ENCODE assay signal across 12 mouse cellular contexts in genomic region chr12:76435084-76435483, GRCm38 (mm10). TPM values are rescaled to one million over a fixed set of nuclear protein-coding genes. Genes with fewer than 3 reads are reported as not detected.
DNase-seq lines count a peak whose midpoint lies in the region; ATAC-seq and TF ChIP-seq lines count a peak whose summit lies in the region.
"Had no signal": no experiment of that assay in that cellular context is flagged by ENCODE, and none has a peak within 500 bp of the region (broad histone marks: within the 10 kb centered on the region; RNA-seq: fewer than 3 reads in every experiment).

No protein-coding gene starts in this region.

- H3K27me3 ChIP-seq in embryonic facial prominence, embryonic 12.5 days, result peaks cover 9% of the 10 kb centered on the region; the same call in 1 of the 2 replicates
- H3K27me3 ChIP-seq in intestine, embryonic 15.5 days (replicated peaks), result no peaks in the 10 kb centered on the region
- no peaks in the 10 kb centered on the region; the same call in 1 of the 2 replicates for H3K27me3 ChIP-seq in midbrain, postnatal 0 days (ENCODE audit: insufficient read depth, low read length)

- peak overlapping the region; percentile 31; the same call in 1 of the 2 replicates for H3K9ac ChIP-seq in embryonic facial prominence, embryonic 12.5 days
- peak overlapping the region; percentile 14; the same call in 1 of the 2 replicates for H3K9ac ChIP-seq in intestine, embryonic 15.5 days
- no peak overlapping the region for H3K9ac ChIP-seq in midbrain, postnatal 0 days (replicated peaks; ENCODE audit: low read length, poor library complexity, severe bottlenecking)

- peak overlapping the region; percentile 57 for H3K4me2 ChIP-seq in embryonic facial prominence, embryonic 12.5 days (replicated peaks)
- peak overlapping the region; percentile 70 for H3K4me2 ChIP-seq in intestine, embryonic 15.5 days (replicated peaks)
- H3K4me2 ChIP-seq in midbrain, postnatal 0 days (ENCODE audit: low read depth, low read length, poor library complexity, severe bottlenecking), result peak overlapping the region; percentile 39

- no peak for ATAC-seq in embryonic facial prominence, embryonic 12.5 days (ENCODE audit: insufficient number of reproducible peaks, insufficient read depth, low FRiP score, low TSS enrichment)
- ATAC-seq in intestine, embryonic 15.5 days, result peak; percentile 62
- ATAC-seq in midbrain, postnatal 0 days (ENCODE audit: low FRiP score), result no peak

- H3K4me3 ChIP-seq in embryonic facial prominence, embryonic 12.5 days, result peak overlapping the region; percentile 35
- H3K4me3 ChIP-seq in intestine, embryonic 15.5 days (replicated peaks), result peak overlapping the region; percentile 30
- peak overlapping the region; percentile 21; the same call in 1 of the 2 replicates for H3K4me3 ChIP-seq in midbrain, postnatal 0 days (ENCODE audit: low read depth, low read length)

- no peaks in the 10 kb centered on the region for H3K4me1 ChIP-seq in embryonic facial prominence, embryonic 12.5 days
- H3K4me1 ChIP-seq in intestine, embryonic 15.5 days (replicated peaks), result 0 out of 2 replicates have a peak, but pooled peaks cover 5% of the 10 kb centered on the region
- H3K4me1 ChIP-seq in midbrain, postnatal 0 days (ENCODE audit: insufficient read depth, low read length), result 0 out of 2 replicates have a peak, but pooled peaks cover 3% of the 10 kb centered on the region

- WGBS in embryonic facial prominence, embryonic 12.5 days, result 2% methylated on average over 17 of the region's 17 CpGs
- WGBS in intestine, embryonic 15.5 days, result 3% methylated on average over 17 of the region's 17 CpGs
- 1% methylated on average over 16 of the region's 17 CpGs for WGBS in midbrain, postnatal 0 days

- no peak overlapping the region for H3K27ac ChIP-seq in embryonic facial prominence, embryonic 12.5 days
- no peak overlapping the region for H3K27ac ChIP-seq in intestine, embryonic 15.5 days
- H3K27ac ChIP-seq in midbrain, postnatal 0 days (ENCODE audit: low read depth, low read length), result no peak overlapping the region

- no peaks in the 10 kb centered on the region for H3K9me3 ChIP-seq in embryonic facial prominence, embryonic 12.5 days
- no peaks in the 10 kb centered on the region for H3K9me3 ChIP-seq in intestine, embryonic 15.5 days
- no peaks in the 10 kb centered on the region for H3K9me3 ChIP-seq in midbrain, postnatal 0 days (ENCODE audit: low read length)

- TF ChIP-seq CTCF in midbrain, postnatal 0 days (IDR thresholded peaks at IDR 0.05), result no peak

- peak; percentile 20 to 24 for DNase-seq in kidney, postnatal 4 days
- DNase-seq in kidney, adult 8-10 months, result no peak
- DNase-seq in midbrain, postnatal 0 days (ENCODE audit: low spot score), result no peak
- no peak for DNase-seq in spleen, postnatal 14 days (ENCODE audit: low spot score in 2 of 2)
- no peak for DNase-seq in urinary bladder, postnatal 14 days (ENCODE audit: low spot score)
- DNase-seq in cerebellum, adult 8-10 months, result no peak
- DNase-seq: cerebellum, adult 9-10 months; kidney, adult 9 months had no signal

- H3K36me3 ChIP-seq in embryonic facial prominence, embryonic 12.5 days, result no peaks in the 10 kb centered on the region
- no peaks in the 10 kb centered on the region for H3K36me3 ChIP-seq in intestine, embryonic 15.5 days
- H3K36me3 ChIP-seq in midbrain, postnatal 0 days (ENCODE audit: insufficient read depth, low read length), result no peaks in the 10 kb centered on the region

RNA-seq across cellular contexts. Expression of gene Ppp1r36, which starts 17.7 kb away (rescaled TPM):
- polyA plus RNA-seq in embryonic facial prominence, embryonic 12.5 days (2016; fragmentation: Nextera tagmentation; extraction: Ambion mirVana), result 2.0 and 2.1 TPM in 2 replicates
- polyA plus RNA-seq in intestine, embryonic 15.5 days (2015; fragmentation: Nextera tagmentation; extraction: Ambion mirVana), result 1.1 and 1.5 TPM in 2 replicates
- total RNA-seq in midbrain, postnatal 0 days (2014; rRNA removed), result 0.27 and 0.94 TPM in 2 replicates
- 1.5 and 2.0 TPM in 2 replicates for polyA plus RNA-seq in midbrain, postnatal 0 days (2015; fragmentation: Nextera tagmentation; extraction: Ambion mirVana)
- total RNA-seq: MEL had no signal
- polyA plus RNA-seq: spleen, adult 2 months had no signal

RNA-seq across cellular contexts. Expression of gene Hspa2, which starts 31.1 kb away (rescaled TPM):
- 4.4 and 5.6 TPM in 2 replicates for polyA plus RNA-seq in embryonic facial prominence, embryonic 12.5 days (2016; fragmentation: Nextera tagmentation; extraction: Ambion mirVana)
- 10.1 and 11.9 TPM in 2 replicates for polyA plus RNA-seq in intestine, embryonic 15.5 days (2015; fragmentation: Nextera tagmentation; extraction: Ambion mirVana)
- 10.2 and 13.6 TPM in 2 replicates for total RNA-seq in midbrain, postnatal 0 days (2014; rRNA removed)
- 7.6 and 8.8 TPM in 2 replicates for polyA plus RNA-seq in midbrain, postnatal 0 days (2015; fragmentation: Nextera tagmentation; extraction: Ambion mirVana)

Comparison
In these comparisons a context has a peak if more than half of its experiments do, and no peak if none do; other contexts are left out.
1. DNase-seq: peak in kidney, postnatal 4 days (2 of 2); none in kidney, adult 8-10 months (0 of 2), midbrain, postnatal 0 days (single experiment), spleen, postnatal 14 days (0 of 2), urinary bladder, postnatal 14 days (single experiment) and cerebellum, adult 8-10 months (single experiment).
2. Peak in every context shown above with its lines, with median percentiles within 50 percentile points of each other: H3K4me2 ChIP-seq and H3K4me3 ChIP-seq.